Mouse (Mus musculus): ENCODE data around the gene Golga4. TPM values are rescaled to one million over a fixed set of nuclear protein-coding genes. Genes with fewer than 3 reads are reported as not detected.
A peak's percentile ranks its signal among the peaks of the same experiment; 100 is the strongest.

Gene Golga4
- total and polyA plus RNA-seq, 2 experiments from 2014 or later, result 26.2 to 34.5 TPM

- Histone ChIP-seq H3K36me3 (ENCODE audit: insufficient read depth, low read length) (no peaks in the 10 kb centered on the region), H3K9ac (replicated peaks; ENCODE audit: low read length, poor library complexity, severe bottlenecking) (no peak overlapping the region), H3K27me3 (ENCODE audit: insufficient read depth, low read length) (peaks cover 11% of the 10 kb centered on the region; the same call in 1 of the 2 replicates), H3K27ac (ENCODE audit: low read depth, low read length) (no peak overlapping the region), H3K4me2 (ENCODE audit: low read depth, low read length, poor library complexity, severe bottlenecking) (no peak overlapping the region), H3K9me3 (ENCODE audit: low read length) (no peaks in the 10 kb centered on the region), H3K4me1 (ENCODE audit: insufficient read depth, low read length) (no peaks in the 10 kb centered on the region), H3K4me3 (ENCODE audit: low read depth, low read length) (no peak overlapping the region)
- DNase-seq (ENCODE audit: low spot score) (no peak), ATAC-seq (ENCODE audit: low FRiP score) (no peak)
- no peak for TF ChIP-seq CTCF (IDR thresholded peaks at IDR 0.05)
- WGBS, result 90% methylated on average over 8 of the region's 8 CpGs
Measured at GRCm38 (mm10) chr9:118492932-118493698, 13.0 kb upstream of the Golga4 start.

DNA sequence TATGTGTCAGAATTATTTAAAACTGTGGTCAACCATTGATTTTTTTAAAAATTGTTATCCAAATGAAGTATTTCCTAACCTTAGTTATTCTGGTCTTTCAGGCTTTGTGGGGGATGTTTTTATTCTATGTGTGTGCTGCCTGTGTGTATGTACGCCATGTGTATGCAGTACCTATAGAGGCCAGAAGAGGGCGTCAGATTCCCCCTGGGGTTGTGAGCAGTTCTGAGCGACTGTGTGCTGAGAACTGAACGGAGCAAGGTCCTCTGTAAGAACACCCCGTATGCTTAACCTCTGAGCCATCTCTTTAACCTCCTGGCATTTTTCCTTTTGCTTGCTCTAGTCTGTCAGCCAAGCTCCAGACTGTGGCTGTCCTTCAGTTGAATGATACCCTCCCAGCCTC, 12.0 kb upstream of the Golga4 start:
- no peak for DNase-seq (ENCODE audit: low spot score)
- no peak overlapping the region for H3K9ac ChIP-seq (replicated peaks; ENCODE audit: low read length, poor library complexity, severe bottlenecking)
- H3K4me3 ChIP-seq (ENCODE audit: low read depth, low read length), result no peak overlapping the region
- no peaks in the 10 kb centered on the region for H3K9me3 ChIP-seq (ENCODE audit: low read length)
- no peaks in the 10 kb centered on the region for H3K36me3 ChIP-seq (ENCODE audit: insufficient read depth, low read length)
- no peak overlapping the region for H3K4me2 ChIP-seq (ENCODE audit: low read depth, low read length, poor library complexity, severe bottlenecking)
- H3K27me3 ChIP-seq (ENCODE audit: insufficient read depth, low read length), result peaks cover 8% of the 10 kb centered on the region; the same call in 1 of the 2 replicates
- H3K27ac ChIP-seq (ENCODE audit: low read depth, low read length), result no peak overlapping the region
- ATAC-seq (ENCODE audit: low FRiP score), result no peak
- H3K4me1 ChIP-seq (ENCODE audit: insufficient read depth, low read length), result no peaks in the 10 kb centered on the region
- peak; percentile 30 for TF ChIP-seq CTCF (IDR thresholded peaks at IDR 0.05)
- 92% methylated on average over 5 of the region's 5 CpGs for WGBS

DNA sequence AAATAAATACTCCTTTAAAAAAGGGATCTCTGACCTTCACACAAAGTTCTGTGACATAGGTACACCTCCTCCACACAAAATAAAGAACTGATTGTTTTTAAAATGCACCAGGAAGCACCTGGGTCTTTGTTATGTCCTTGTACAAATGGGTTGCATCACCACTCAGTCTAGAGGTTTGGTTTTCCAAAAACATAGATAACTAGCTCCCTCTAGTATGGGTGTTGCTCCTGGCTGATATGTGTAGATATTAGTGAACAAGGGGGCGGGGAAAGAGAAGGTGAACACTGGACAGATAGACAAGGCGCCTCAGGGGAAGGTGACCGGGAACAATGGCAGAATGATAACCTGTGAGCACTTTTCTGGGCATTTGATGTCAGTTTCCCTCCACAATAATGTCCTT, 10.1 kb upstream of the Golga4 start:
- Histone ChIP-seq H3K4me2 (ENCODE audit: low read depth, low read length, poor library complexity, severe bottlenecking) (no peak overlapping the region), H3K4me3 (ENCODE audit: low read depth, low read length) (no peak overlapping the region), H3K27ac (ENCODE audit: low read depth, low read length) (no peak overlapping the region), H3K27me3 (ENCODE audit: insufficient read depth, low read length) (0 out of 2 replicates have a peak, but pooled peaks cover 4% of the 10 kb centered on the region), H3K9ac (replicated peaks; ENCODE audit: low read length, poor library complexity, severe bottlenecking) (no peak overlapping the region), H3K36me3 (ENCODE audit: insufficient read depth, low read length) (no peaks in the 10 kb centered on the region), H3K9me3 (ENCODE audit: low read length) (no peaks in the 10 kb centered on the region), H3K4me1 (ENCODE audit: insufficient read depth, low read length) (no peaks in the 10 kb centered on the region)
- DNase-seq (ENCODE audit: low spot score), result no peak
- TF ChIP-seq CTCF (IDR thresholded peaks at IDR 0.05), result no peak
- ATAC-seq (ENCODE audit: low FRiP score), result no peak
- WGBS, result 93% methylated on average over 3 of the region's 3 CpGs

DNA sequence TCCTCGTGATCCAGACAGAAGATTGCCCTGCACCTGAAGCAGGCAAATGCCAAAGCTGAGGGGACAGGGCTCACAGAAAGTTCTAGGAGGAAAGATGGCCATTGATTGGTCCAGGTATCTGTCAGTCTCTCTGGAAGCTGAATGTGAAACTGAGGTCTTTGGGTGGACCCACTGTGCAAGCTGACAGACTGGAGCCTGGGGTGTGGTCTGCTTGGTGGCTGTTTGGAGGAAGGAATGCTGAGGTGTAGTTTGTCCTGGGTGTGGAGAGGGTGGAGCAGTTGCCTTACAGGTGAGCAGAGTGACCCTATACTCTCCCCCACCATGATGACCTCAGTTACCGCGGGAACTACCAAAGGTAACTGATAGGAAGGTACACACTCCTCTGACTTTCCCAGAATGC, 9.1 kb upstream of the Golga4 start:
- DNase-seq (ENCODE audit: low spot score) (no peak), ATAC-seq (ENCODE audit: low FRiP score) (no peak)
- 0 out of 2 replicates have a peak, but pooled peaks cover 4% of the 10 kb centered on the region for H3K27me3 ChIP-seq (ENCODE audit: insufficient read depth, low read length)
- no peak overlapping the region for H3K4me3 ChIP-seq (ENCODE audit: low read depth, low read length)
- no peaks in the 10 kb centered on the region for H3K36me3 ChIP-seq (ENCODE audit: insufficient read depth, low read length)
- H3K4me1 ChIP-seq (ENCODE audit: insufficient read depth, low read length), result no peaks in the 10 kb centered on the region
- H3K9ac ChIP-seq (replicated peaks; ENCODE audit: low read length, poor library complexity, severe bottlenecking), result no peak overlapping the region
- no peak overlapping the region for H3K27ac ChIP-seq (ENCODE audit: low read depth, low read length)
- H3K4me2 ChIP-seq (ENCODE audit: low read depth, low read length, poor library complexity, severe bottlenecking), result no peak overlapping the region
- WGBS, result 82% methylated on average over 3 of the region's 3 CpGs
- H3K9me3 ChIP-seq (ENCODE audit: low read length), result no peaks in the 10 kb centered on the region
- TF ChIP-seq CTCF (IDR thresholded peaks at IDR 0.05), result no peak

GRCm38 (mm10) chr9:118498061-118498460, 8.0 kb upstream of the Golga4 start:
- no peaks in the 10 kb centered on the region for H3K27me3 ChIP-seq (ENCODE audit: insufficient read depth, low read length)
- ATAC-seq (ENCODE audit: low FRiP score), result no peak
- DNase-seq (ENCODE audit: low spot score), result no peak
- no peaks in the 10 kb centered on the region for H3K36me3 ChIP-seq (ENCODE audit: insufficient read depth, low read length)
- WGBS, result 75% methylated on average over 7 of the region's 7 CpGs
- no peak overlapping the region for H3K9ac ChIP-seq (replicated peaks; ENCODE audit: low read length, poor library complexity, severe bottlenecking)
- H3K4me2 ChIP-seq (ENCODE audit: low read depth, low read length, poor library complexity, severe bottlenecking), result no peak overlapping the region
- H3K27ac ChIP-seq (ENCODE audit: low read depth, low read length), result no peak overlapping the region
- H3K4me3 ChIP-seq (ENCODE audit: low read depth, low read length), result no peak overlapping the region
- H3K9me3 ChIP-seq (ENCODE audit: low read length), result no peaks in the 10 kb centered on the region
- H3K4me1 ChIP-seq (ENCODE audit: insufficient read depth, low read length), result no peaks in the 10 kb centered on the region
- TF ChIP-seq CTCF (IDR thresholded peaks at IDR 0.05), result no peak

- no peaks in the 10 kb centered on the region for H3K36me3 ChIP-seq (ENCODE audit: insufficient read depth, low read length)
- H3K9me3 ChIP-seq (ENCODE audit: low read length), result no peaks in the 10 kb centered on the region
- TF ChIP-seq CTCF (IDR thresholded peaks at IDR 0.05), result no peak
- H3K4me2 ChIP-seq (ENCODE audit: low read depth, low read length, poor library complexity, severe bottlenecking), result no peak overlapping the region
- H3K27ac ChIP-seq (ENCODE audit: low read depth, low read length), result no peak overlapping the region
- ATAC-seq (ENCODE audit: low FRiP score), result no peak
- H3K4me1 ChIP-seq (ENCODE audit: insufficient read depth, low read length), result no peaks in the 10 kb centered on the region
- H3K27me3 ChIP-seq (ENCODE audit: insufficient read depth, low read length), result no peaks in the 10 kb centered on the region
- H3K9ac ChIP-seq (replicated peaks; ENCODE audit: low read length, poor library complexity, severe bottlenecking), result no peak overlapping the region
- H3K4me3 ChIP-seq (ENCODE audit: low read depth, low read length), result no peak overlapping the region
- 74% methylated on average over 6 of the region's 6 CpGs for WGBS
- DNase-seq (ENCODE audit: low spot score), result no peak
Measured at GRCm38 (mm10) chr9:118500963-118501362, 5.1 kb upstream of the Golga4 start.

All from midbrain, postnatal 0 days (tissue).